Mouse (Mus musculus): Measurements from ENCODE around the gene Bcar3.
A peak's percentile ranks its signal among the peaks of the same experiment; 100 is the strongest.

The Bcar3 gene

DNA sequence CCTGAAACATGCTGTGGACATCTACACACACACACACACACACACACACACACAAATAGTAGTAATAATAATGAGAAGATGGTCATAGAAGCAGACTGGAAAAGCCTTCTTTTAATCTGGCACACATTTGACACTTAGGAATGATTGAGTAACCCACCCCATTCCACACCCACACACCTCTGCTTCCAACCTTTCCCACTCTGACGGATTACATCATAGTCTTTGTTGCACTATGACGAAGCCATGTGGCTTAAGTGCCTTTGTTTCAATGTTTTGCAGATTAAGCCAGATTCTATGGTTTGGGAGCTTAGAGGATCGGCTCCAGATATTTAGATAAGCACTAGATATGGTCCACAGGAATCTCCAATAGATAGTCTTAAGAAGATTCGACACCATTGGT lies 42.1 kb downstream of the Bcar3 start:
- no peak for DNase-seq (ENCODE audit: low spot score in 2 of 2)

DNA sequence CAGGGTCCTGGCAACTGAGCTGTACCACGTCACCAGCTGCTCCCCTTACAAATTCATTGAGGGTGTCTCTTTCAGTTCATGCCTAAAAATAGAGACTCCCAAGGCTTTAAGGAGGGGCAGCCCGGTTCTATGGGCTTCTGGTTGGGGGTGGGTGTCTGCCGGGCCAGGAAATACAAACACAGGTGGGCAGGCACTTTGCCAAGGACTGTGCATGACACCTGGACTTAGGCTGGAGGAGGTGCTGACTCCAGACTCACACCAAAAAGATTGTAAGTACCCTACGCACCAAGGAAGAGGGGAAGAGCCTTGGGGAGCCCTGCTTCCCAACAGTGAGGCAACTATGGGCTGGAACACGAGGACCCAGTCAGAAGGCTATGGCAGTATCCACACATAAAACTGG lies 44.1 kb downstream of the Bcar3 start:
- no peak for DNase-seq (ENCODE audit: low spot score in 2 of 2)

DNA sequence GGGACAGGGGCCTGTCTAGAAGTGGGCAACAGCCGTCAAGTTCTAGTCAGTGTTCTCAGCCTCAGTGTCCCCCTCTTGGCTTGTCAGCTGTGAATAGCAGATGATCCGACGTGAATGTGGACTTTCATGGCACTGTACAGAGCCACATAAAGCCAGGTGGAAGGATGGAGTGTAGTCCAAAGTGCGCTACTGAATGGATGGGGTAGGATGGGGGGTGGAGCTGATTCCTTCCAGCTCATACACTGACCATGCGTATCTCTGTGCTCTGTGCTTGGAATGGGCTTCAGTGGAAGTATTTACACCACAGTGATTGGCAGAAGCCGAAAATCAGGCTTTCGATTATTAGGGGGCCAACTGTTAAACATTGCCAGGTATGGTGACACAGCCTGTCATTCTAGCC lies 45.0 kb downstream of the Bcar3 start:
- no peak for DNase-seq (ENCODE audit: low spot score in 2 of 2)

DNA sequence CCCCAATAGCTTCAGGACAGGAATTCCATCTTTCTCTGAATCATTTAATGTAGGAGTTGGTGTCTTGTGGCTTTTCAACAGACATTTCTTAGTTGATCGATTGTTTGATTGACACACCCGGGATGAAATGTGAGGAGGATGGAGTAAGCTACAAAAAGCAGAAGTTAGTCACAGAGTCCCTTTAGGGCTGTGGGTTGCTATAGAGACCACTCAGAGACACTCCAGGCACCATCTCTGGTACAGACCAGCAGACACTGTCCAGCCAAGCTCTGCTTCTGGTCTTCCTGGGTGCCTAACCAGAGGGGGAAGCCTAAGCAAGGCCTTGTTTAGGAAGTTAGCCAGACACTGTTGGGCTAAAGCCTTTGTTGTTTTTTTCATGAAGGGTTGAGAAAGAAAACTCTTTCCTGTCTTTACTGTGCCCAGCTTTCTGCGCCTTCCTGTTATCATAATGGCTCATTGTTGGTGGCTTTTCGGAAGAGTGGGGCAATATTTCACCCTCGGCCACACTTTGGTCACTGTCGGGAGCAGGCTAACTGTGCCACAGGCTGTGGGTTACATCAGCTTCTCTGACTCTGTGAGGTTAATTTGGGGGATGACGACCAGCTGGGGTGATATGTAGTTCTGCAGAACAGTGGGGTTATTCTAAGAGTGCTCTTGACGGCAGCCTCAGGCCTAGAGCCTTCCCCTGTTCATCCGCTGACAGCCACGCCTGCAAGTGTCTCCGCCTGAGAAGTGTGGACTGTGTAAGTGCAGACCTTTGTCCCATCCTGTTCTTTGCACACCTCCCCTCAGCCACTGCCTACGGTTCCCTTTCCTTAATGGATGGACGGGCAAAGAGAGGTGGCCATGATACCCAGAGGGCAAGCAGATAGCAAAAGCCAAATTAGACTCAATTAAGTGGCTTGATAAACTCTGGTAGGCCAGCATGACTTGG lies 46.5 kb downstream of the Bcar3 start:
- peak; percentile 19 to 36 for DNase-seq (ENCODE audit: low spot score in 2 of 2)

DNA sequence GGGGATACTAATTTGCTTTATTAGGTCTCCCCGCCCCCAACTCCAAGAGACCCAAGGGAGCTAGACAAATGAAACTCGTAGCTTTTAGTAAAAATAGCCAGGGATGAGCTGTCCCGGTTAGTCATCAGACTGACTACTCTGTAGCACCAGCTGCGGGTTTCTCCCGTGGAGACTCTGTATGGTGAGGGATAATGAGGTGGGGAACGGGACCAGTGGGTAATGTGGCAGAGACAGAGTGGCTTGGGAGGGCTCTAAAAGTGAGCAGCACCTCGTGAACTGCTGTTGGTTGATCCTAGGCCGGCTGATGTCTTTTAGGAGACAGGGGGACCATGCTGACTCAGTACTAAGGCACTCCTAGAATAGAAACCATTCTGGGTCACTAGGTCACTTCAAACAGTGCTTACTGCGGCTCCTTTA lies 49.5 kb downstream of the Bcar3 start:
- DNase-seq (ENCODE audit: low spot score in 2 of 2), result no peak

DNA sequence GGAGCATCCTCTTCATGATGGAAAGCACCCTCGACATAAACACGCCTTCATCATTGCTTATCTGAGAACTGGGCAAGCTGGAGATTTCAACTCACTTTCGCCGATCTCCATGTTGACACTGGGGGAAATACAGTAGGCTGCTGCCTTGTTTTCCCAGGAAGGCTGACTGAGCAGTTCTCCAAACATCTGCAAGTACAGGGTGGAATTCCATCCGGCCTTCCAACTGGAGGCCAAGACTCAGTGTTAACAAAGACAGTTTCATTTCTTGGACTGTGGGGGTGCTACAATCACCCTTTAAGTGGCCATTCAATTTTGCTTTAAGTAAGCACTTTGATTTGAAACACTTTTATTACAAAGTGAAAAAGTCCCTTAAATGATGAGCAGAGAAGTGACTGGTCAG lies 50.4 kb downstream of the Bcar3 start:
- DNase-seq (ENCODE audit: low spot score in 2 of 2), result no peak

DNA sequence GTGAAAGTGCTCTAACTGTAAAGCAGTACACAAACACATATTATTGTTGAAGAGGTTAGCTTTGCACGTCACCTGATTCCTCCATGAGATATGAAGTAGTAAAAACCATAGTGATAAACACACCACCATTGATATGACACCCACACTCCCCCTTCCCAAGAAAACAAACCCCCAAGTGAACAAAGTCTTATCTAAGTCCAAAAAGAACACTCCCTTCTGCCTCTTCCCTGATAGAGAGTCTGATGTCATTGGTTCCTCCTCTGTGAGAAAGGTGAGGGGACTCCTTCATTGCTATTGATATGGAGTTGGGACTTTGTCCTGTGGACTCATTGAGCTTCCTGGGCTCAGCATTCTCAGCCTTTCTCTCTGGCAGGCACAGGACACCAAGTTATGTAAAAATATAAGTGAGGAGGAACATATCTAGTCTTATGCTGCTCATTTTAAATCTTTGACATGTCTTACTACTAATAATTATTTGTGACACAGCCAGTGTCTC lies 52.1 kb downstream of the Bcar3 start:
- DNase-seq (ENCODE audit: low spot score in 2 of 2), result no peak

DNA sequence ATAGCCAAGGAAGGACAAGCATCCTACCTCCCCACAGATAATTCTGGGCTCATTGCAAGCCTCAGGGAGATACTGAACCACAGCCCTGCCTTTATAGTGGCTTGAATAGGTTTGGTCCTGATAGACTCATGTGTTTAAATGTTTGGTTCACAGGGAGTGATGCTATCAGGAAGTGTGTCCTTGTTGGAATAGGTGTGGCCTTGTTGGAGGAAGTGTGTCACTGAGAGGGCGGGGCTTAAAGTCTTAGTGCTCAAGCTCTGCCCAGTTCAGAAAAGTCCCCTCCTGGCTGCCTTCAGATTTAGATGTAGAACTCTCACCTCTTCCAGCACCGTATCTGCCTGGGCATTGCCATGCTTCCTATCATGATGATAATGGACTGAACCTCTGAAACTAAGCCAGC lies 52.7 kb downstream of the Bcar3 start:
- DNase-seq (ENCODE audit: low spot score in 2 of 2), result no peak

DNA sequence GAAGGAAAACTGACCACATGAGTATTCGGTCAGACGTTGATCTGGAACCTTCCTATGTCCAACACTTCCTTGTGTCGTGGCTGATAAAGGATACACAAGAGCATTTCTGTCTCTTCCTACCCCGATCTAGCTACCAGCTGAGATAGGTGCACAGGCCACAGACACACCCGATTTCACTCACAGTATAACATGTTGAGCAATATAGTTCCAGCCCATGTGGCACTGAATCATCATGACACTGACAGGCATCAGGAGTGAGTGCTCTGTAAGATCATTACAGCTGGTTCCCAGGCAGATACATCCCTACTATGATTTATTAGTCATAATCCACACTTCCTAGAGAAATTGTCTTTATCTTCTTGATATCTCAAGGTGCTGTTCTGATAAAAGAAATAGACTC lies 54.7 kb downstream of the Bcar3 start:
- DNase-seq (ENCODE audit: low spot score in 2 of 2), result no peak

DNA sequence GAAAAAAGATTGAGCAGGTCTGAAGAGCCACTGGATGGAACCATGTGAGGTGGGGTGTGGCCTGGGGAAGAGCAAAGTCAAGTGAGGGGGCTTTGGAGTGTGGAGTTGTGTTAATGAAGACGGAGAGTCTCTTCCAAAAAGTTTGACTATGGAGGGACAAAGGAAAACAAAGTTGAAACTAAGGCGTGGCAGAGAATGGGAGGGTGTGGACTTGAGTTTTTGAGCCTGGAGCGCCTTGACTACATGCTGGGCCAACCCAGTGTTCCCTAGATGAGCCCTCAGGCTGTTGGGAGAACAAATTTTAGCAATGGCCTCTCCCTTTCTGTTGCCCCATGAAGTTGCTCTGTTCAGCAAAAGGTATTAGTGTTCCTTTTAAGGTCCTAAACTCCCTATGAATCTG lies 58.9 kb downstream of the Bcar3 start:
- DNase-seq (ENCODE audit: low spot score in 2 of 2), result no peak

DNA sequence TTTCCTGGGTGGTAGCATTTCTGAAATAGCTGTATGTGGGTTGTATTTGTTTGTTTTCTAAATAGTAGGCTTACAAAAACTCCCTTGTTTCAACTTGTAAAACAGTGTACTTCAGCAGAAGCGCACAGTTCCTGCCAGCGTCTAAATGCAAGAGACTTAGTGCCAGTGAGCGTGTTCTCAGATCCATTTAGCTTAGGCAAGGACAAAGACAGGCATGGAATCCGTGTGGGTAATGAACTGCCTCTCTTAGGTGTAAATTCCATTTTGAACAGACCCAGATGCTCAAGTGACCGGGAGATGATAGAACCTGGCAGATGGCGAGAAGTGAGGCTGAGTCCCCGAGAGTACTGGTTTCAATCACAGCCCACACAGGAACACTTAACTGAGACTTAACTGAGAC lies 65.5 kb downstream of the Bcar3 start:
- DNase-seq (ENCODE audit: low spot score in 2 of 2), result no peak

DNA sequence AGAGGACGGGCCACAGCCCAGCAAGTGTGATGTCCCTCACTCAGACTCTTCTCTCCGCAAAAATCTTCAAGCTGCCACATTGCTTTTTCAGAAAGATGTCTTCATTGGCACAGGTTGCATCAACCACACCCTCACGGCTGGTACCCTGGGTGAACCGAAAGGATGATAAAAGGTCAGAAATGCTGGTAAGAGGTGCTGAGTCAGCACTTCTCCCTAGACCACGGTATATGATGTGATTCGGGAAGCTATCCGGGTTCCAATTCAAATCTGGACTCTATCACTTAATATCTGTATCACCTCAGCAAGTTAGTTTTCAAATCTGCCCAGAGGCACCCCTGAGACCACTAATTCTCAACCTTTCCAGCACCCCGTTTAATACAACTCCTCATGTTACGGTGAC lies 66.0 kb downstream of the Bcar3 start:
- DNase-seq (ENCODE audit: low spot score in 2 of 2), result no peak

DNA sequence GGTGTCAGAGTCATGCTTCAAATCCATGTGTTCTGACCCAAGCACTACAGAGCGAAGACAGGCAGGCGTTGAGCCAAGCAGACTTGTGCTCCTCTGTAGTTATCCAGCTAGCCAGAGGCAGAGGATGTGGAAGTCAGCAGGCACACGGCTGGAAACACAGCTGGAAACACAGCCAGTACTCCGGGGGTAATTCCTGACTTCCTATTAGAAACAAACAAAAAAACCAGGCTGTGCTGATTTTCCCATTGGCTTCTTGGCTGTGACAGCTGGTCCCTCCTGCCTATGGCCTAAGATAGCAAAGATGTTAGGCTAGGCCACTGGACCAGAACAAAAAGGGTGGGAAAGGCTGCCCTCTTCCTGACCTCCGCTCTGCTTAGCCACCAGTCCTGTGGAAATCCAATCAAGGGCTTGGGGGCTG lies 66.8 kb downstream of the Bcar3 start:
- no peak for DNase-seq (ENCODE audit: low spot score in 2 of 2)

DNA sequence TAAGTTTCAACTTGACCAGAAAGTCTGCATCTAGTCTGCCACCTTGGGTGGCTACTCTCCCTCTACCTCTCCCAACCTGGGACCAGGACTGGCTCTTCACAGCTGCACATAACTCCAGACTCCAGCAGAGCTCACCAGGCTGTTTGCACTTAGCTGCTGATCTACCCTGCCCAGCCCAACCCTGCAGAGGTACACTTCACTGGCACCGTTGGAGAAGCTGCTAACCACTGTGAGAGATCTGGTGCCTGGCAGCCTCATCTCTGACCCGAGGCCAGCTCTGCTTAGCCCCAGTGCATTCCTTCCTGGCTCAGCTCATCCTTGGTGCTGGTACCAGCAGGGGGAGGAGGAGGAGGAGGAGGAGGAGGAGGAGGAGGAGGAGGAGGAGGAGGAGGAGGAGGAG lies 68.8 kb downstream of the Bcar3 start:
- DNase-seq (ENCODE audit: low spot score in 2 of 2), result no peak

DNA sequence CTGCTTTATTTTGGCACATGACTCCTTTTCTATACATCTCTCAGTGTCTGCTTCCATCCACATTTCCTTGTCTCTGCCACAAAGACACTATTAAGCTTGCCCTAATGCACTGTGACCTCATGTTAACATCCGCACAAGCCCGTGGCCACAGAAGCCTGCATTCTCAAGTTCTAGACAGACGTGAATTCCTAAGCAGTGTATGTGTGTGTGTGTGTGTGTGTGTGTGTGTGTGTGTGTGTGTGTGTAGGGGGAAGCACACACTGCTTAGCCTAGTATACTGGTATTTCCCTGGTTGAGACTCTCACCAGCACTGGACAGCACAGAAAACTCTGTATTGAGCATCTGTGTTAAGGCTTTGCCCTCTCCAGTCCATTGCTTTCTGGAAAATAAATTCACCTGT lies 70.6 kb downstream of the Bcar3 start:
- DNase-seq (ENCODE audit: low spot score in 2 of 2), result no peak

DNA sequence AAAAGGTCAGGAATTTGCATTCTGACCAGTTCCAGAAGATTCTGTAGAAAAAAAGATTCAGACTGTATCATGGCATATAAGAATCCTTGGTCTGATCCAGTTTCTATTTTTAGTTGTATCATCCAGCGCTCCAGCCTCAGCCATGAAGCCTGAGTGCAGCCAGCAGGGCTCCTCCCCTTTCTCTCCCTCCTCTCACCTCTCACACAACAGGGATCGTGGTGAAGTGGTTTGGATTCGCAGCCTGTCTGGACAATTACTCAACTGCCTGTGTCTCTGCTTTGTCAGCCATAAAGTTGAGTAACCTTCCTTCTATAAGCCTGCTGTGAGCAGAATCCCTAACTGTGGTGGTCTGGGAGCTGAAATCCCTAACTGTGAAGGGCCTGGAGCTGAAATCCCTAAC lies 71.4 kb downstream of the Bcar3 start:
- DNase-seq (ENCODE audit: low spot score in 2 of 2), result no peak

DNA sequence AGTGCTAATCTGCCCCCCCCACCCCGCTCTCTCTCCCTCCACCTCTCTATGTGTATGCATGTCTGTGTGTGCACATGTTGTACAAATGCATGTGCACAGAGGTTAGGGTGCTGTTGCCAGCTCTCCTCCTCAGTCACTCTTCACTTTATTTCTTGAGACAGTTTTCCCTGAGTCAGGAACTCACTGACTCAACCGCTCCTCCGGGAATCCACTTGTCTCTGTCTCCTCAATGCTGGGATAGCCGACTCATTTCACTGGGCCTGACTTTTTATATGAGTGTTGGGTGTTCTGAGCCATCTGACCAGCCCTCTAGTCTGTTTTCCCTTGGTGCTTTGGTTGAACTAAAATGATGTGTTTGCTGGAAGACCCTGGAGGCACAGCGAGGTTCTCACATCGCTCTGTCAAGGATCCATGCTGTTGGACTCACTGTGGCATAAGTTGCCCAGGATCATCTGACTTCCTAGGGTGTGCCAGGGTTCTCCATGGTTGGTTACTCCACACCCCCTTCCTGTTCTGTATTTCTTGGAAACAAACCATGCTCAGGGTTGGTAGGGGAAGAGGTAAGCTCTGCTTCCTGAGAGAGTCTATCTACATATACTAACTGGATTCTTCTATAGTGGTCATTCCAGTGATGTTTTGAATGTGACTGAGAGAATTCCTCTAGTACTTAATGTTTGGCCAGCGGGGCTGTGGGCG lies 77.9 kb downstream of the Bcar3 start:
- DNase-seq (ENCODE audit: low spot score in 2 of 2), result no peak

DNA sequence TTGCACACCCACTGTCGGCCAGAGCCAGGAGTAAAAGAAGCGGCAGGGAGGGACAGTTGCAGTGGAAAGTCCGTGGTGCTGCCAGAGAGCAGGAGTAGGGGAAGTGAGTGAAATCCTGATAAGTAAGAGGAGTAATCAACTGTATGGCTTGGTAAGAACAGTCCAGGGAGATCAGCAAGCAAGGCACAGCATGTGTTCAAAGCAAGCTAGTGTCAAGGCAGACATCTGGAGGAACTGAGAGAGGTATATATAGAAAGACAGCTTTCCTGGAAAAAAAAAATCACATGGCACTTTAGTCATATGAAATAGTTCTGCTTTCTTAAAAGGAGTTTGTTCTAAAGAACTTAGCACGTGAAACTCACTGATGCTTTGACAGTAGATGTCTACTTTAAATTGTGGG lies 78.7 kb downstream of the Bcar3 start:
- DNase-seq (ENCODE audit: low spot score in 2 of 2), result no peak

DNA sequence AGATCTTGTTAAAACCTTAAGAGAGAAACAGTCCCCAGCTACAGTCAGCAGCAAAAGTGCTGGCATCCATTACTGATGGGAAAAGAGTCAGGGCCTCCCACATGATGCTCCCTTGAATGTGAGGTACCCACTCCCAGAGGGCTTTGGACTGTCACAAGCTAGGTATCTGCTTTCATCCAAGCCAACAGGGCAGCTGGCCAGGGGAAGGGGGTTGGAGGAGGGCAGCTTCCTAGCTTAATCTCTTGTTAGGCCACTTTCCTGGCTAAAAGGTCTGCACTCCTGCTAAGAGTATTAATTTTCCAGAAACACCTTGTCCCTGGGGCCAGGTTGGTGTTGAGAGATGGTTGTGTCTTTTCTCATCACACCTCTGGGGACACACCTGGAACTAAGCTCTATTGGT lies 82.1 kb downstream of the Bcar3 start:
- DNase-seq (ENCODE audit: low spot score in 2 of 2), result peak in 1 of 2 experiments; percentile 21

DNA sequence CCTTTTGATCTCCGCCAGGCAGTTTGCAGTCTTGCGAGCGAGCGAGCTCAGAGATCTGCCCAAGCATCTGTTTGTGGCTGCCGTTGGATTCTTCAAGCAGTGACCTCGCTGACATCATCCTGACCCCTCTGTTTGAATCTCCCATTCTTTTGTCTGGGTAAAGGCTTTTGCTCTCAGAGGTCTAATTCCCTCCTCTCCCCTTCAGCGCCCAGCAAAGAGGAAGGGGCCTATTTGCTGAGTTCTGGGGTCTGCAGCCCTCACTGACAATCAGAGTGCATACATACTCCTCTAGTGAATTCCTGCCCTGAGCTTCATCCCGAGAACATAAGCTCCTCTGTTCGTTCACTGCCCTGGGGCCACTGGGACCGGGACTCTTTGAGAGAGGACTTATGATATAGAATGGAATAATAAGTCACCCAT lies 82.5 kb downstream of the Bcar3 start:
- DNase-seq (ENCODE audit: low spot score in 2 of 2), result no peak

DNA sequence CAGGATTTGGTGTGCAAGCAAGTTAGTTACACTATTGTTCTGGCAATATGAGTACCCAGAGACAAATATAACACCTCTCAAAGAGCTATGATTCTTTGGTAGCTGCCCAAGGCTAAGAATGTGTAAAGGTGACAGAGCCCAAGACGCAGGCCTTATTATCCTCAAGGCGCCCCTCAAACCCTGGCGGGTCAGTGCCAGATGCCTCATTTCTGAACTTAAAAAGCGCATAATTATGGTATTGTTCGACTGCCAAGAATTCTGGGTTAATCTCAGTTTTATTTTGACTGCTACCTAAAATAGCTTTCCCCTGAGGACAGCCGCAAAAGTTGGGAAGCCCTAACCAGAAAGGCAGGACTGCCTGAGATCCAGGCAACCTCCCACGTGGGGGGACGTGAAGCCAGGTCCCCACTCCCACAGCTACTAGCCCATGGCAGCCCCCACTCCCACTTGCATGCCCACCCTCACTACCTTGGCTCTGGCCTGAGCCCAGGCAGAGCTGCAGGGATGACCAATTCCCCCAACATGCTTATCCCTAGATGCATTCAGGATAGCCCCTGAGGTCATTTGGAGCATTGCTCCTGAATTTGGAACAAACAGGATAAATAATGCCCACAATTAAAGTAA lies 83.0 kb downstream of the Bcar3 start:
- DNase-seq (ENCODE audit: low spot score in 2 of 2), result no peak

DNA sequence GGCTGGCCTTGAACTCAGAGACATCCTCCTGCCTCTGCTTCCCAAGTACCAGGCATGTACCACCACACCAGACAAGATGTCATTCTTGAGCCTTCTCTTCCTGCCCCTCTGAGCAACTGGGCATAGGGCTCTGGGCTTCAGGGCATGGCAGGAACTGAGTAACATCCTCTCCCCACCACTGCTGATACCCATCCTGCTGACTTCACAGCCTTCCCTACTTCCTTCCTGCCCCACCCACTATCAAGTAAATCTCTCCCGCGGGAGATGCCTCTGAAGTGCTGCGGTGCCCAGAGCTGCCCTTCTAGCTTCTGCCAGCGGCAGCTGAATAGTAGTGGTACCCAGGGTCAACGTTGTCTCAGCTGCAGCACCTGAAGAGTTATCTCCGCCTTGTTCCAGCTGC lies 84.7 kb downstream of the Bcar3 start:
- DNase-seq (ENCODE audit: low spot score in 2 of 2), result no peak

DNA sequence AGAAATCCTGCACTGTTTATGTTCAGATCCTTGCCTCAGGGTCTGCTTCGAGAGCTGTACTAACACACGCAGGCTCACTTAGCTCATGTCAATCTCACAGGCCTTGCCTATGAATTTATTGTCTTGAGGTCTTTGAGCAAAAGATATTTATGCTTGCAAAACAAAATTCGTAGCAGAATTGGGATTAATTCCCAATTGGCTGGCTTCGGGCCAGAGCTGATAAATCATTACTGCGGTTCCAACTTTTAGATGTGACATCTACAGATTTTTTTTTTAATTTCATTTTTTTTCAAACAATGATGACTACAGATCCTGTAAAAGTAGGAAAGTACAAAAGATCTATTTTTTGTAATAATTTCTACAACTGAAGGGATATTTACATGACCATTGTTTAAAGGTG lies 86.8 kb downstream of the Bcar3 start:
- DNase-seq (ENCODE audit: low spot score in 2 of 2), result no peak
